Mouse (Mus musculus) midbrain, postnatal 0 days (tissue): ENCODE data around the gene Mansc4. TPM values are rescaled to one million over a fixed set of nuclear protein-coding genes. Genes with fewer than 3 reads are reported as not detected.

Source experiments
- ATAC-seq: fragments of 200-750 bp; cut with Nextera tagmentation; 2 replicates; pipeline ENCODE4 v1.8.0; 2017; ENCODE audit warnings: moderate number of reproducible peaks, mild to moderate bottlenecking, moderate TSS enrichment, moderate library complexity; ENCODE audit not compliant: low FRiP score
- DNase-seq: peaks from one replicate; pipeline ENCODE4 v3.0.0-alpha.2; 2015; ENCODE audit warnings: low spot score
- H3K27ac ChIP-seq: fragments of 300-500 bp; sonication (generic); 2 replicates; pipeline ENCODE4 v1.5.1; 2014; ENCODE audit warnings: low read depth, mild to moderate bottlenecking, low read length, mixed read lengths
- H3K27me3 ChIP-seq: fragments of 300-500 bp; sonication (generic); 2 replicates; pipeline ENCODE4 v1.6.1; 2014; ENCODE audit warnings: low read length, control low read depth, mixed read lengths; ENCODE audit not compliant: insufficient read depth
- H3K36me3 ChIP-seq: fragments of 300-500 bp; sonication (generic); 2 replicates; pipeline ENCODE4 v1.6.1; 2014; ENCODE audit warnings: low read length, control low read depth, mixed read lengths; ENCODE audit not compliant: insufficient read depth
- H3K4me1 ChIP-seq: fragments of 300-500 bp; sonication (generic); 2 replicates; pipeline ENCODE4 v1.6.1; 2014; ENCODE audit warnings: mild to moderate bottlenecking, control low read depth, antibody characterized with exemption, low read length, mixed read lengths; ENCODE audit not compliant: insufficient read depth
- H3K4me2 ChIP-seq: fragments of 300-500 bp; sonication (generic); 2 replicates; pipeline ENCODE4 v1.6.1; 2014; ENCODE audit warnings: low read depth, mild to moderate bottlenecking, low read length, mixed read lengths; ENCODE audit not compliant: poor library complexity, severe bottlenecking
- H3K4me3 ChIP-seq: fragments of 300-500 bp; sonication (generic); 2 replicates; pipeline ENCODE4 v1.5.1; 2014; ENCODE audit warnings: low read depth, mild to moderate bottlenecking, low read length, moderate library complexity
- H3K9ac ChIP-seq: fragments of 300-500 bp; sonication (generic); replicated peaks from 2 replicates; pipeline ENCODE4 v1.6.1; 2014; ENCODE audit warnings: mild to moderate bottlenecking, low read length, moderate library complexity, mixed read lengths; ENCODE audit not compliant: poor library complexity, severe bottlenecking
- H3K9me3 ChIP-seq: fragments of 300-500 bp; sonication (generic); 2 replicates; pipeline ENCODE4 v1.6.1; 2016; ENCODE audit warnings: low read length, control low read depth
- CTCF ChIP-seq: IDR thresholded peaks from 2 replicates; pipeline ENCODE4 v1.5.1; 2016; ENCODE audit warnings: antibody characterized with exemption, mild to moderate bottlenecking
- WGBS: fragments of 180-500 bp; shearing (Covaris S2); extraction: QIAGEN DNeasy Blood & Tissue Kit; methylation state at CpG from one replicate; pipeline ENCODE4 v1.1.7; 2014; 5-methylcytosine and 5-hydroxymethylcytosine counted together
- polyA plus RNA-seq: library from polyadenylated mRNA; unstranded; fragments of >200 nt; fragmentation: Nextera tagmentation; extraction: Ambion mirVana; gene quantifications from 2 replicates; pipeline ENCODE4 v1.2.1, GENCODE M21; 2015
- total RNA-seq: library from RNA; depleted of rRNA; stranded (reverse); fragments of >200 nt; gene quantifications from 2 replicates; pipeline ENCODE4 v1.2.3, GENCODE M21; 2014

Gene Mansc4
- total and polyA plus RNA-seq, 2 experiments from 2014 or later = 1.4 to 1.9 TPM

DNA sequence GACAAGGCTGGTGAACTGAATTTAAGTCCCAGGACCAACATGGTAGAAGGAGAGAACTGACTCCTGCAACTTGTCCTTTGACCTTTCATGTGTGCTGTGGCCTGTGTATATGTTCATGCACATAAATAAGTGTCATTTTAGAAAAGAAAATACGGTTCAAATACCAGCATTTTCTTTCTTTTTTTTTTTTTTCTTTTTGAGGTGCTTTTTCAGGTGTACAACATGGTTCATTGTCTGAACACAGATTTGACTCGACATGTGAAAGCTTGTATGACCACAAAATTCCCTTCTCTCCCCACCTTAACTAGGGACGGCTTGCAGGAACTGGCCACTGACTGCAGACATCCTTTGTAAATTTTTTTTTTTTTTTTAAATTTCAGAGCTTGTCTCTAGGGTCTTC, 10.1 kb upstream of the Mansc4 start:
- Histone ChIP-seq H3K4me2 (no peak overlapping the region), H3K4me1 (peaks cover 9% of the 10 kb centered on the region; the same call in 1 of the 2 replicates), H3K9me3 (no peaks in the 10 kb centered on the region), H3K27me3 (no peaks in the 10 kb centered on the region), H3K4me3 (no peak overlapping the region), H3K9ac (no peak overlapping the region), H3K36me3 (no peaks in the 10 kb centered on the region), H3K27ac (no peak overlapping the region)
- DNase-seq (no peak), ATAC-seq (no peak)
- 90% methylated on average over 3 of the region's 3 CpGs for WGBS
- no peak for TF ChIP-seq CTCF

DNA sequence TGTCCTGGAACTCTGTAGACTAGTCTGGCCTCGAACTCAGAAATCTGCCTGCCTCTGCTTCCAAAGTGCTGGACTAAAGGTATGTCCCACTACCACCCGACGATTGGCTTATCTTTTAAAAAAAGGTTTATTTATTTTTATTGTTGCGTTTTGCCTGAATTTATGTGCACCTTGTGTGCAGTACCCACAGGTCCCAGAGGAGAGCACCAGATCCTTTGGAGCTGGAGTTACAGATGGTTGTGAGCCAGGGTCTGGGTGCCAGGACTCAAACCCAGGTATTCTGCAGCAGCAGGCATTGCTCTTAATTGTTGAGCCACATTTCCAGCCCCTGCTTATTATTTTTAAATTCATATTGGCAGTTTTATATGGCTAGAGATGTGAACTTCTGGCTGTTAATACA, 9.3 kb upstream of the Mansc4 start:
- no peaks in the 10 kb centered on the region for H3K36me3 ChIP-seq
- no peak overlapping the region for H3K9ac ChIP-seq
- no peak overlapping the region for H3K4me3 ChIP-seq
- DNase-seq = no peak
- H3K27ac ChIP-seq = no peak overlapping the region
- H3K27me3 ChIP-seq = no peaks in the 10 kb centered on the region
- peaks cover 9% of the 10 kb centered on the region; the same call in 1 of the 2 replicates for H3K4me1 ChIP-seq
- H3K4me2 ChIP-seq = no peak overlapping the region
- peak; percentile 15; the same call in 1 of the 2 replicates for TF ChIP-seq CTCF
- no peak for ATAC-seq
- 96% methylated on average over 4 of the region's 4 CpGs for WGBS
- H3K9me3 ChIP-seq = no peaks in the 10 kb centered on the region

DNA sequence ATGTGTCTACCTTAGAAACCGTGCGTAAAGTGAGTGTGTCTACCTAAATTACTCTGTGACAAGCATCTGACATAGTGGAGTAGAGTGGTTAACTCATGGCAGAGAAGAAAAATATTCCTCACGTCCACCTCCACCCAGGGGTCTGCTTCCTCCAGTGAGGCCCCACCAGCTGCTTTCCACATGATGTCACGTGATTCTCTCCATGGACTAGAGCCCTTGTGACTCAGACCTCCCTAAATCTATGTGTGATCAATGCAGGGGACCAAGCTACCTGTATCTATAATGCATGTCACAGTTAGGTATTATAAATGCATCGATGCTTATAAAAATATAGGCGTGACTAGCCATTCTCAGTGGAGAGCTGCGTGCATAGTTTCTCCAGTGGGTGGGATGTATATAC, 7.9 kb upstream of the Mansc4 start:
- TF ChIP-seq CTCF = no peak
- Histone ChIP-seq H3K9me3 (no peaks in the 10 kb centered on the region), H3K27me3 (no peaks in the 10 kb centered on the region), H3K9ac (no peak overlapping the region), H3K27ac (no peak overlapping the region), H3K4me3 (no peak overlapping the region), H3K4me1 (peaks cover 9% of the 10 kb centered on the region; the same call in 1 of the 2 replicates), H3K36me3 (no peaks in the 10 kb centered on the region), H3K4me2 (peak overlapping the region; percentile 6; the same call in 1 of the 2 replicates)
- DNase-seq (no peak), ATAC-seq (no peak)
- 86% methylated on average over 7 of the region's 7 CpGs for WGBS

DNA sequence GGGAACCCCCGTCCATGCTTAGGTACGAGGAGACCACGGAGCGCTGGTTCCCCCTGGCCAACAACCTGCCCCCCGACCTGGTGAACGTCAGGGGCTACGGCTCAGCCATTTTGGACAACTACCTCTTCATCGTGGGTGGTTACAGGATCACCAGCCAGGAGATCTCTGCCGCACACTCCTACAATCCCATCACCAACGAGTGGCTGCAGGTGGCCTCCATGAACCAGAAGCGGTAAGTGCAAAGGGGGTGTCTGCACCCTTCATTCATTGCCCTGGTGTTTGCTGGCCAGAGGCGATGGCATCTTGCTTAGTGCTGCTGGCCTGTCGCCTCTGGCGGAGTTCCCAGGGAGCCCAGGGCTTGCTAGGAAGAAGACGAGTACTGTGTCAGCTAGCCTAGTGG, 5.3 kb upstream of the Mansc4 start:
- Histone ChIP-seq H3K9ac (peak overlapping the region; percentile 96), H3K4me2 (peak overlapping the region; percentile 98), H3K4me1 (peaks cover 7% of the 10 kb centered on the region; the same call in 1 of the 2 replicates), H3K4me3 (peak overlapping the region; percentile 83), H3K36me3 (no peaks in the 10 kb centered on the region), H3K9me3 (no peaks in the 10 kb centered on the region), H3K27me3 (no peaks in the 10 kb centered on the region), H3K27ac (peak overlapping the region; percentile 94)
- TF ChIP-seq CTCF = no peak
- WGBS = 1% methylated on average over 15 of the region's 15 CpGs
- ATAC-seq (peak; percentile 4; the same call in 1 of the 2 replicates), DNase-seq (peak; percentile 60)

DNA sequence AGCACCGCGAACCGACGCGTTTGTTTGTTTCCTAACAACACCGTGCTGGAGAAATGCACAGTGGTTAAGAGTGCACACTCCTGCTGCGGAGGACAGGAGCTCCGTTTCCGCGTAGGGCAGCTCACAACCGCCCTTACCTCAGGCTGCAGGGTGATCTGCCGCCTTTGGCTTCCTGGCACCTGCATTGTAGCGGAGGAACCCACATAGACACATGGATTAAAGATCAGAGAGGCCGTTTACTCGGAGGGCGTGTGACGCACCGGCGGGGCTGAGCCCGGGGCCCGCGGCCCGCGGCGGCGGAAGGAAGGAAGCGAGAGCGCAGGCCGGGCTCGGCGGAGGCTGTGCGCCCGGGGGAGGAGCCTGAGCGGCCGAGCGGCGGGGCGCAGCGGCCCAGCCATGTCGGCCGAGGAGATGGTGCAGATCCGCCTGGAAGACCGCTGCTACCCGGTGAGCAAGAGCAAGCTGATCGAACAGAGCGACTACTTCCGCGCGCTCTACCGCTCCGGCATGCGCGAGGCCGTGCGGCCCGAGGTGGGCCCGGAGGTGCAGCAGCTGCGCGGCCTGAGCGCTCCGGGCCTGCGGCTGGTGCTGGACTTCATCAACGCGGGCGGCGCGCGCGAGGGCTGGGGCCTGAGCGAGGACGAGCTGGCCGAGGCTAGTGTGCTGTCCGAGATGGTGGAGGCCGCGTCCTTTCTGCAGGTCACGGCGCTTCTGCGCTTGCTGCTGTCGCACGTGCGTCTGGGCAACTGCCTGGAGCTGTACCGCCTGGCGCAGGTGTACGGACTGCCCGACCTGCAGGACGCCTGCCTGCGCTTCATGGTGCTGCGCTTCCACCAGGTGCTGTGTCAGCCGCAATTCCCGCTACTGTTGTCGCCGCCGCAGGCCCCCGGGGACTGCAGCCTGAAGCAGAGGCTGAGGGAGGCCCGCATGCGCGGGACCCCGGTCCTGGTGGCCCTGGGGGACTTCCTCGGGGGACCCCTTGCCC, 4.6 kb upstream of the Mansc4 start, which contains the start of gene Klhl42:
Gene Klhl42 (plus strand): TSS at position 244 of the 985 bp plus-strand sequence.
- H3K4me2 ChIP-seq = peak within 1 kb of the TSS; percentile 98
- TF ChIP-seq CTCF = no peak
- no peaks in the 10 kb centered on the region for H3K27me3 ChIP-seq
- no peaks in the 10 kb centered on the region for H3K9me3 ChIP-seq
- ATAC-seq = peak; percentile 86
- peak within 1 kb of the TSS; percentile 83 for H3K4me3 ChIP-seq
- under 1% methylated on average over 81 of the region's 99 CpGs for WGBS
- H3K4me1 ChIP-seq = peaks cover 7% of the 10 kb centered on the region; the same call in 1 of the 2 replicates
- DNase-seq = peak; percentile 70
- peak within 1 kb of the TSS; percentile 94 for H3K27ac ChIP-seq
- peak within 1 kb of the TSS; percentile 96 for H3K9ac ChIP-seq
- no peaks in the 10 kb centered on the region for H3K36me3 ChIP-seq

DNA sequence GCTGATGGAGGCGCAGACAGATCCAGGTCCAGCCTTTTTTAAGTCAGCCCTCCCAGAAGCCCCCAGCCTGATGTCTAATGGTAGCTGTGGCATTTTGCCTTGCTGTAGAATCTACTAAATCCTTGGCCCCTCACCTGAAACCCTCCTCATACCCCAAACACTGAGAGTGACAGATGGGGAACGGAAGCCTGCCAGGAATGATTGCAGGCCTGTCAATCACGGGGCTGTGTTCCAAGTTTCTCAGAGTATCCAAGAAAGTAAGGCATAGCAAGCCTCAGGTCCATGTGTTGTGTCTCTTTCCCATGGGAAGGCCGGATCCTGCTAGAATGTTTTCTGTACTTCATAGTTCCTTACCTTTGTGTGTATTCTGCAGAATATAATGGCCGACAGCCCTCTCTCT, 3.4 kb upstream of the Mansc4 start:
- peak; percentile 28 for DNase-seq
- Histone ChIP-seq H3K9ac (no peak overlapping the region), H3K4me2 (peak overlapping the region; percentile 98), H3K4me1 (peaks cover 7% of the 10 kb centered on the region; the same call in 1 of the 2 replicates), H3K9me3 (no peaks in the 10 kb centered on the region), H3K4me3 (peak overlapping the region; percentile 83; the same call in 1 of the 2 replicates), H3K36me3 (no peaks in the 10 kb centered on the region), H3K27me3 (no peaks in the 10 kb centered on the region), H3K27ac (0 out of 2 replicates have a peak overlapping the region, but pooled peaks have one; percentile 94)
- no peak for ATAC-seq
- 60% methylated on average over 5 of the region's 5 CpGs for WGBS
- no peak for TF ChIP-seq CTCF
